Mouse (Mus musculus) telencephalon, adult 2 months (tissue): Measurements from ENCODE around the gene Sly.
"Not testable (repeated sequence)": the region's sequence is repeated elsewhere in the genome, so short reads cannot be mapped to it uniquely, and the experiment has no call there.

Experiments
- DNase-seq: peaks from one replicate; pipeline ENCODE4 v3.0.0-alpha.2; 2011; ENCODE audit warnings: low read depth, low spot score

The Sly gene

GRCm38 (mm10) chrY:57186888-57187287 lies at the start of gene Sly:
TSS of gene Sly (plus strand) at chrY:57187188.
- not testable (repeated sequence) for DNase-seq
